Mouse (Mus musculus): ENCODE data around the gene a. TPM values are rescaled to one million over a fixed set of nuclear protein-coding genes. Genes with fewer than 3 reads are reported as not detected.
"Not testable (repeated sequence)": the region's sequence is repeated elsewhere in the genome, so short reads cannot be mapped to it uniquely, and the experiment has no call there.

a gene
- polyA plus RNA-seq, 1 experiment from 2014 or later: not detected

DNA sequence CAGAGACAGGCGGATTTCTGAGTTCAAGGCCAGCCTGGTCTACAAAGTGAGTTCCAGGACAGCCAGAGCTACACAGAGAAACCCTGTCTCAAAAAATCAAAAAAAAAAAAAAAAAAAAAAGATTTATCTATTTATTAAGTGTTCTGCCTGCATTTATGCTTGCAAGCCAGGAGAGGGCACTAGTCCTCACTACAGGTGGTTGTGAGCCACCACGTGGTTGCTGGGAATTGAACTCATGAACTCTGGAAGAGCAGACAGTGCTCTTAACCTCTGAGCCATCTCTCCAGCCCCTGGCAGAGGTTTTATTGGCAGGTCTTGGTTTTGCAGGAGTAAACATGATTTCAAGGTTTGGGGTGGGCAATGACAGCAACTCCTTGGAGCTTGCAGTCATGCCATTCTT lies 117.0 kb downstream of the a start:
- H3K4me3 ChIP-seq (ENCODE audit: control insufficient read depth in 1 of 2, insufficient read depth in 1 of 2, low read depth in 1 of 2, low read length in 2 of 2); H3K27ac ChIP-seq (replicated peaks in 1 of 2; ENCODE audit: control insufficient read depth in 1 of 2, insufficient read depth in 1 of 2, low read depth in 2 of 2, low read length in 2 of 2); H3K4me2 ChIP-seq (ENCODE audit: low read length); H3K9me3 ChIP-seq (ENCODE audit: control insufficient read depth, low read length); H3K27me3 ChIP-seq (ENCODE audit: control insufficient read depth, insufficient read depth, low read length); H3K36me3 ChIP-seq (ENCODE audit: control insufficient read depth, insufficient read depth, low read length); H3K9ac ChIP-seq (ENCODE audit: low read length); H3K4me1 ChIP-seq (ENCODE audit: control insufficient read depth in 2 of 2, insufficient read depth in 2 of 2, low read length in 2 of 2); ATAC-seq (ENCODE audit: insufficient number of reproducible peaks, insufficient read depth, low FRiP score, low read depth): not testable (repeated sequence)
- 47% methylated on average over 2 of the region's 2 CpGs for WGBS

DNA sequence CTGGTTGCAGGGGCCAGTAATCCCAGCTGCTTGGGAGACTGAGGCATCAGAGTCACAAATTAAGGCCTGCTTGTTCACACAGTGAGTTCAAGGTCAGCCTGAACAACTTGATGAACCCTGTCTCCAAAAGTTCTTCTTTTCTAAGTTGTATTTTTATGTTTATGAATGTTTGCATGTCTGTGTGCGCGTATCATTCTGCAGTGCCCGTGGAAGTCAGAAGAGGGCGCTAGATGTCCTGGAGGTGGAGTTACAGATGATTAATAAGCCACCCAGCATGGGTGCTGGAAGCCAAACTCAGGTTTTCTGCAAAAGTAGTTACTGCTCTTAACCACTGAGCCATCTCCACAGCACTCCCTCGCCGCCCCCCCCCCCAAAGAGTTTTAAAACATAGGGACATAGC lies 118.6 kb downstream of the a start:
- H3K27ac ChIP-seq (replicated peaks in 1 of 2; ENCODE audit: control insufficient read depth in 1 of 2, insufficient read depth in 1 of 2, low read depth in 2 of 2, low read length in 2 of 2): no peak overlapping the region
- no peak for ATAC-seq (ENCODE audit: insufficient number of reproducible peaks, insufficient read depth, low FRiP score, low read depth)
- H3K9ac ChIP-seq (ENCODE audit: low read length): no peak overlapping the region
- H3K4me1 ChIP-seq (ENCODE audit: control insufficient read depth in 2 of 2, insufficient read depth in 2 of 2, low read length in 2 of 2): no peaks in the 10 kb centered on the region
- H3K4me3 ChIP-seq (ENCODE audit: control insufficient read depth in 1 of 2, insufficient read depth in 1 of 2, low read depth in 1 of 2, low read length in 2 of 2): no peak overlapping the region
- no peaks in the 10 kb centered on the region for H3K27me3 ChIP-seq (ENCODE audit: control insufficient read depth, insufficient read depth, low read length)
- no peak overlapping the region for H3K4me2 ChIP-seq (ENCODE audit: low read length)
- WGBS: 77% methylated on average over 6 of the region's 6 CpGs
- H3K9me3 ChIP-seq (ENCODE audit: control insufficient read depth, low read length): no peaks in the 10 kb centered on the region
- no peaks in the 10 kb centered on the region for H3K36me3 ChIP-seq (ENCODE audit: control insufficient read depth, insufficient read depth, low read length)

DNA sequence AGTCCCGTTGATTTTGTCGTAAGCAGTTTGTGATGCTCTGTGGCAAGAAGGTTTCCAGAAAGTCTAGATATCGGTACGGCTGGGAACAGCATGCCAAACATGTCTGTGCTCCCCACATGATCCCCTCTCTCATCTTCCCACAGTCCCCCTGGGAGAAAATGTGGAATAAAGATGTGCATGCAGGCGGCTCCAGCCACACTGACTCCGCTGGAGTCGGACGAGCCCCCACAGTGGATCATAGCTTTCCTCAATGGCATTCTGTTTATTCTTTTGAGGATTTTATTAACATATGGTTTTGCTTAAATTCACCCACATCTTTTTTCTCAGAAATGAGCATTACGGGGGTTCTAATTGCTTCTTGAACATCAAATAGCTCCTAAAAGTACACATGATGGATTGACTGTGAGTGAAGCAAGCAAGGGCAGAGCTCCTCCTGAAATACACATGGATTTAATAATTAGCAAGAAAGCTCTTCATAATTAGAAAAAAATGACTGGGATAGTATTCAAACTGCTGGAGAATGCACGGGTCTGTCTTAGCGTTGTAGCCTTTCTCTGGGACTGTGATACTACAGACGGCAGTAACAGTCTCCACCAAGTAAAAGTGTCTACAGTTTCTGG lies 124.8 kb downstream of the a start:
- Histone ChIP-seq H3K36me3 (ENCODE audit: control insufficient read depth, insufficient read depth, low read length) (no peaks in the 10 kb centered on the region), H3K4me2 (ENCODE audit: low read length) (no peak overlapping the region), H3K27me3 (ENCODE audit: control insufficient read depth, insufficient read depth, low read length) (no peaks in the 10 kb centered on the region), H3K4me3 (ENCODE audit: control insufficient read depth in 1 of 2, insufficient read depth in 1 of 2, low read depth in 1 of 2, low read length in 2 of 2) (no peak overlapping the region), H3K9me3 (ENCODE audit: control insufficient read depth, low read length) (no peaks in the 10 kb centered on the region), H3K9ac (ENCODE audit: low read length) (no peak overlapping the region), H3K4me1 (ENCODE audit: control insufficient read depth in 2 of 2, insufficient read depth in 2 of 2, low read length in 2 of 2) (no peaks in the 10 kb centered on the region), H3K27ac (replicated peaks in 1 of 2; ENCODE audit: control insufficient read depth in 1 of 2, insufficient read depth in 1 of 2, low read depth in 2 of 2, low read length in 2 of 2) (no peak overlapping the region)
- no peak for ATAC-seq (ENCODE audit: insufficient number of reproducible peaks, insufficient read depth, low FRiP score, low read depth)
- WGBS: 80% methylated on average over 12 of the region's 12 CpGs

DNA sequence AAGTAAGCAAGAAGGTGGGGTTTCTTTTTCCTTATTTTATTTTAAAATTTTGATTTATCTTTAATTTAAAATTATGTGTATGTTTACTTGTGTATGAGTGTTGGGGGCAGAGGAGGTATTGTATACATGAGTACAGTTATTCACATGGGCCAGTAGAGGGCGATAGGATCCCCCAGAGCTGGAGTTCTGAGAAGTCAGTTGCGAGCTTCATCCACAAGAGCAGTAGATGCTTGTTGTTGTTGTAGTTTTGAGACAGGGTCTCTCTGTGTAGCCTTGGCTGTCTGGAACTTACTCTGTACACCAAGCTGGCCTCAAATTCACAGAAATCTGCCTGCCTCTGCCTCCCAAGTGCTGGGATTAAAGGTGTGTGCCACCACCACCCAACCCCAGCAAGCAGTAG lies 125.3 kb downstream of the a start:
- Histone ChIP-seq H3K9me3 (ENCODE audit: control insufficient read depth, low read length) (no peaks in the 10 kb centered on the region), H3K27me3 (ENCODE audit: control insufficient read depth, insufficient read depth, low read length) (no peaks in the 10 kb centered on the region), H3K4me2 (ENCODE audit: low read length) (no peak overlapping the region), H3K4me3 (ENCODE audit: control insufficient read depth in 1 of 2, insufficient read depth in 1 of 2, low read depth in 1 of 2, low read length in 2 of 2) (no peak overlapping the region), H3K27ac (replicated peaks in 1 of 2; ENCODE audit: control insufficient read depth in 1 of 2, insufficient read depth in 1 of 2, low read depth in 2 of 2, low read length in 2 of 2) (no peak overlapping the region), H3K36me3 (ENCODE audit: control insufficient read depth, insufficient read depth, low read length) (no peaks in the 10 kb centered on the region), H3K4me1 (ENCODE audit: control insufficient read depth in 2 of 2, insufficient read depth in 2 of 2, low read length in 2 of 2) (no peaks in the 10 kb centered on the region), H3K9ac (ENCODE audit: low read length) (no peak overlapping the region)
- WGBS: 11% methylated on average over 2 of the region's 2 CpGs
- no peak for ATAC-seq (ENCODE audit: insufficient number of reproducible peaks, insufficient read depth, low FRiP score, low read depth)

DNA sequence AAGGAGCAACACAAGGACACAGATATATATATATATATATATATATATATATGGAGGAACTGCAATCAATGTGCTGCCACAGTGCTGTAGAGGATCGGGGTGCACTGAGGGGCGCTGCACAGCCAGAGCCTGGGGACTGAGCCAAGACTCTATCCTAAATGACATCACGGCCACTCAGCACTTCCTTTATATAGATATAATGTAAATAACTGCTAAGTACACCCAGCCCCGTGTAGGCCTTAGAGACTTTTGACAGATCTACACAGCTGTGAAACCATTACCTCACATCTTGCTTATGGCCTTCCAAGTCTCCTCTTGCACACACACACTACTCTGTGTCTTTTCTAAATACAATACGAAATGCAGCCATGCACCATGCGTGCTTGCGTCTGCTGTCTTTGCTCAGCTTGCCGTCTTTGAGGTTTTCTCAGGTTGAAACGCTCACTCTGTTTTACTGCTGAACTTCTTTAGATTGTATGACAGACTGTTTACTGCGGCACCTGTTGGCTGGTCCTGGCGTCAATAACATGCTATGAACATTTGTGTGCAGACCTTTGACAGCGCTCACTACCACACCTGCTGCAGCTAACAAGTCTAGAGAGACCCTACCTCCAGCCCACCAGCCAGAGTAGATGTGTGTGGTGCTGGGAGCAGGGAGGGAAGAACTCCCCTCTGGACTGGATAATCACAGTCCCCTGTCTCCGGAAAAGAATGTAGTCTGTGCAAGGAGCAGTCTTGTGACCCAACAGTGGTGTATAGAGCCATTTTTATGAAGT lies 126.9 kb downstream of the a start:
- Histone ChIP-seq H3K9me3 (ENCODE audit: control insufficient read depth, low read length) (no peaks in the 10 kb centered on the region), H3K27ac (replicated peaks in 1 of 2; ENCODE audit: control insufficient read depth in 1 of 2, insufficient read depth in 1 of 2, low read depth in 2 of 2, low read length in 2 of 2) (no peak overlapping the region), H3K27me3 (ENCODE audit: control insufficient read depth, insufficient read depth, low read length) (no peaks in the 10 kb centered on the region), H3K4me2 (ENCODE audit: low read length) (no peak overlapping the region), H3K36me3 (ENCODE audit: control insufficient read depth, insufficient read depth, low read length) (no peaks in the 10 kb centered on the region), H3K4me1 (ENCODE audit: control insufficient read depth in 2 of 2, insufficient read depth in 2 of 2, low read length in 2 of 2) (no peaks in the 10 kb centered on the region), H3K9ac (ENCODE audit: low read length) (no peak overlapping the region), H3K4me3 (ENCODE audit: control insufficient read depth in 1 of 2, insufficient read depth in 1 of 2, low read depth in 1 of 2, low read length in 2 of 2) (no peak overlapping the region)
- ATAC-seq (ENCODE audit: insufficient number of reproducible peaks, insufficient read depth, low FRiP score, low read depth): no peak
- WGBS: 68% methylated on average over 13 of the region's 13 CpGs

DNA sequence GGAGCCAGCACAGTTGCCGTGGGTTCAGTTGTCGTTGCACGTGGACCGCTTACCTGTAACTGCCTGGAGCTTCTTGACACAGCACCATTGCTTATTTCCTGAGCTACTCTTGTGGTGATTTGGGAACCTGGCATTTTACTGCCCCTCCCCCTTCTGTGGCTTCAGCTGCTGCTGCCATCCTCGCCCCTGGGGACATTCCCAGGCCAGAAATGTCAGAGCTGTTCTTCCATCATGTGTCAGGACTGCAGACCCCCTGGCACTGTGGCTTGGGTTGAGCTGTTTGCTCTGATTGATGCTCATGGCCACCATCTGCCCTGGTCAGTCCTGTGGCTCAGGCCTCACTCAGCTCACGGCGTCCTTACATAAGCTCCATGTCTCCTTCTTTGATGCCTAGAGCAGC lies 129.7 kb downstream of the a start:
- no peak for ATAC-seq (ENCODE audit: insufficient number of reproducible peaks, insufficient read depth, low FRiP score, low read depth)
- H3K27me3 ChIP-seq (ENCODE audit: control insufficient read depth, insufficient read depth, low read length): no peaks in the 10 kb centered on the region
- no peak overlapping the region for H3K27ac ChIP-seq (replicated peaks in 1 of 2; ENCODE audit: control insufficient read depth in 1 of 2, insufficient read depth in 1 of 2, low read depth in 2 of 2, low read length in 2 of 2)
- no peaks in the 10 kb centered on the region for H3K9me3 ChIP-seq (ENCODE audit: control insufficient read depth, low read length)
- H3K4me2 ChIP-seq (ENCODE audit: low read length): no peak overlapping the region
- 77% methylated on average over 7 of the region's 7 CpGs for WGBS
- no peak overlapping the region for H3K4me3 ChIP-seq (ENCODE audit: control insufficient read depth in 1 of 2, insufficient read depth in 1 of 2, low read depth in 1 of 2, low read length in 2 of 2)
- no peaks in the 10 kb centered on the region for H3K36me3 ChIP-seq (ENCODE audit: control insufficient read depth, insufficient read depth, low read length)
- H3K9ac ChIP-seq (ENCODE audit: low read length): no peak overlapping the region
- H3K4me1 ChIP-seq (ENCODE audit: control insufficient read depth in 2 of 2, insufficient read depth in 2 of 2, low read length in 2 of 2): no peaks in the 10 kb centered on the region

DNA sequence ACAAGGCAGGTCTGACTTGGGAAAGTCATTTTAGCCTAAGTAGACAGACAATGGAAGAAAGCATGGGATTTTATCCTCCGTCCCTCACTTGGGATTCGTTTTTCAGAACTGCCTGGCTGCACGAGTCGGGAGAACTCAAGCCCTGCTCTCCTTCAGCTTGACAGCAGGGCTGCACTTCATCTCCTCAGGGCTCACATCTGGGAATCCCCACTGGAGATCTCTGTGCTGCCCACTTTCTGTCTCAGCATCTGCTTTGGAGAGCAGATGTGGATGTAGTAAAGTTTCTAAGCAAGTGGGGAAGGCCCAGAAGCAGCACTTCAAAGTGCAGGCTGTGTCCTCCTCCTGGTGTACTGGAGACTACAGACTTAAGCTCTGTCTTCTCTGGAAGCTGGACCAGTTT lies 130.9 kb downstream of the a start:
- not testable (repeated sequence) for ATAC-seq (ENCODE audit: insufficient number of reproducible peaks, insufficient read depth, low FRiP score, low read depth); H3K9me3 ChIP-seq (ENCODE audit: control insufficient read depth, low read length); H3K9ac ChIP-seq (ENCODE audit: low read length); H3K4me3 ChIP-seq (ENCODE audit: control insufficient read depth in 1 of 2, insufficient read depth in 1 of 2, low read depth in 1 of 2, low read length in 2 of 2); H3K27me3 ChIP-seq (ENCODE audit: control insufficient read depth, insufficient read depth, low read length); H3K4me1 ChIP-seq (ENCODE audit: control insufficient read depth in 2 of 2, insufficient read depth in 2 of 2, low read length in 2 of 2); H3K4me2 ChIP-seq (ENCODE audit: low read length); H3K36me3 ChIP-seq (ENCODE audit: control insufficient read depth, insufficient read depth, low read length); H3K27ac ChIP-seq (replicated peaks in 1 of 2; ENCODE audit: control insufficient read depth in 1 of 2, insufficient read depth in 1 of 2, low read depth in 2 of 2, low read length in 2 of 2)
- WGBS: no CpG with 5 or more reads among the region's 4 CpGs
